Mouse (Mus musculus) gonadal fat pad, adult 2 months (tissue): ENCODE results near the gene Grin1. TPM values are rescaled to one million over a fixed set of nuclear protein-coding genes. Genes with fewer than 3 reads are reported as not detected.

Source experiments
- DNase-seq: peaks from one replicate; pipeline ENCODE4 v3.0.0-alpha.2; 2012; ENCODE audit warnings: low read depth
- polyA plus RNA-seq: library from polyadenylated mRNA; depleted of rRNA; stranded (reverse); fragments of >200 nt; gene quantifications from 2 replicates; pipeline ENCODE4 v1.2.3, GENCODE M21; 2012

Grin1 gene
- polyA plus RNA-seq, 1 experiment: 0.12 TPM

- DNase-seq: no peak
These were observed 644 bp downstream of the Grin1 start for GRCm38 (mm10) chr2:25318119-25318966.

DNA sequence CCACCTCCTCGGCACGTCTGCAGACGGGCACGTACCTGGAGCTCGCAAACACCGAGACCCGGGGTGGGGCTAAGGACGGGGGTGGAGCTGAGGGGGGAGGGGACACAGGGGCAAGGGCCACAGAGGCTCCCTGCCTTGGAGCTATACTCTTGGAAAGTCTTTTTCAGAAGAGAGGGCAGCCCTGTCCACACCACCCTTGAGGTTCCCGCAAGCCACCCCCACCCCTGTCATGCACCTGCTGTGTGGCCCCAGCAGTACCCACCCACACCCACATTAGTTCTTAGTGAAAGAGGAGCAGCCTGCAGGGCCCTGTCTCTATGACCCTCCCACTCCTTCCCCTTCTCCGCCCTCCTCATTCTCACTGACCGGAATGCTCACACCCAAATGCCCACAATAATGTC lies 7.5 kb downstream of the Grin1 start:
- no peak for DNase-seq

DNA sequence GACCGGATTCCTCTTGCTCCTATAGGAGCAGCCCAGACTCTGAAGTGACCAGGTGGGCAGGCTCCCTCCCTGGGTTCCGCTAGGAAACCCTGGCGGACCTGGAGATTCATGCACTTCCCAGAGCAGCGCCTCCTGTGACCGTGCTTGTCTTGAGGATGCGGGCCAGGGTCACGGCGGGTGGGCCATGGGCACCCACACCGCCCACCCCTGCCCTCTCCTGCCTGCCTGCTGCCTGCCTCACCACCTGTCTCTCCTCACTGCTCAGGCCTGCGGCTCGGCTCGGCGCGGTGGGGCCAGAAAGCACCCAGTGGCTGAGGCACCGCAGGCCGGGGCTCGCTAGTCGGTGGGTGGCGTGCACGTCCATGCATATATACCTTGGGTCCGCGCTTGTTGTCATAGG lies 8.0 kb downstream of the Grin1 start:
- DNase-seq: no peak

GRCm38 (mm10) chr2:25310180-25310579 lies 8.8 kb downstream of the Grin1 start:
- DNase-seq: no peak

GRCm38 (mm10) chr2:25305587-25306359 lies 13.2 kb downstream of the Grin1 start:
- DNase-seq: no peak

GRCm38 (mm10) chr2:25304657-25305541 lies 14.1 kb downstream of the Grin1 start:
- DNase-seq: no peak

DNA sequence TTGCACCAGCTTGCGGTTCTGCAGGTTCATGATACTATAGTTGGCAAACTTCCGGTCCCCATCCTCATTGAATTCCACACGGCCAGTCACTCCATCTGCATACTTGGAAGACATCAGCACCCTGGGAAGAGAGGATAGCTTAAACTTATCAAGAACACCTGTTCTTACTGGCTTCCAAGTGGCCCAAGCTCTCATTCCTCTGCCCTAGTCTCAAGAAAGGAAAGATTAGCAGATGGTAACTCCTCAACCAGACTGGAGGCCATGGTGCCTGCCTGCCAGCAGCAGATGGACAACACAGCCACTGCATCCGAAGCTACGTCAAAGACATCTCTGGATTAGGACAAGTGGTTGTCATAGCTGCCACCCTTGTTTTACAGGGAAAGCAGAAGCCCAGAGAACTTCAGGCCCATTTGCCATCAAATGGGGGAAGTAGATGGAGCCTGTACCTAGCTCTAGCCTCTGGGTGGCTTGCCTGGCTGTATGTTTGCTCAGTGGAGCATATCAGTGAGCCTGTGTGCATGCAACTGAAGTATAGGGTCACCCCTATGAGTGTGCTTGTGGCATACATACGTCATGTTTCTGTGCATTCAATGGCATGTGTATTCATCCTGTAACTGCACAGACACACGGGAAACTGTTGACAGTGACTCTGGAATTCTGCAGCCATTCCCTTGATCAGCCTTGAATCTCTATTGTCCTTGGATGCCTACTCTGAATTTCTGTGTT lies 14.9 kb downstream of the Grin1 start:
- no peak for DNase-seq

GRCm38 (mm10) chr2:25303452-25303851 lies 15.5 kb downstream of the Grin1 start:
- DNase-seq: no peak

DNA sequence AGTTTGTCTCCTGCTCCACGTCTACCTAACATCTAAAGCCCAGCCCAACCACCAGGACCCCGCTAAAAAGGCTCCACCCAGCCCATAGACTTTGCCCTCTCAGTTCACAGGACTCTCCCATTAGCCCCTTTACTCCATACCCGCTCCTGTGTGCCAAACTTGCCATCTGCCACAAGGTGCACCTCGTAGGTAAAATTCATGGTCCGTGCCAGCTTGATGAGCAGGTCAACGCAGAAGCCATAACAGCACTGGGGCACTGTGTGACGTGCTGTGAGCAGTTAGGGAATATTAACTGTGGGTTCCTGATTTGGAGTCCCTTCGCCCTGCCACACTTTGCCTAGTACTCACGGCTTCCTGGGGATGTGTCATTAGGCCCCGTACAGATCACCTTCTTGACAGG lies 20.9 kb downstream of the Grin1 start:
- no peak for DNase-seq

GRCm38 (mm10) chr2:25297093-25297492 lies 21.9 kb downstream of the Grin1 start:
- DNase-seq: no peak

DNA sequence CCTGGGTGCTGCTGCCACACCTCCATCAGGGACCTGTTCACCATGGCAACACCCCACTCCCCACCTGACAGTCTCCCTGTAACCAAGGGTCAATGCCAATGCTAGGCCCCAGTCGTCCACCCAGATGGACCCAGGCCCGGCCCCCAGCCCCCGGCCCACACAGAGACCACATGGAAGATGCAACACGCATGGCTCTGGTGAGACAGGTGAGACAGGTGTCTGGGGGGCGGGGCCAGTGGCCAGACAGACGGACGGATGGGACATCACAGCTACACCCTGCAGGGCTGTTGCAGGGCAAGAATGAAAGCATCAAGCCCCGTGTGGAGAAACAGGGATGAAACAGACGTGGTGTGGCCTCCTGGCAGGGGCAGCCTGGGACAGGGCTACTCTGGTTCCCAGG lies 25.3 kb downstream of the Grin1 start:
- no peak for DNase-seq

- no peak for DNase-seq
These were observed 26.1 kb downstream of the Grin1 start for GRCm38 (mm10) chr2:25292856-25293255.

DNA sequence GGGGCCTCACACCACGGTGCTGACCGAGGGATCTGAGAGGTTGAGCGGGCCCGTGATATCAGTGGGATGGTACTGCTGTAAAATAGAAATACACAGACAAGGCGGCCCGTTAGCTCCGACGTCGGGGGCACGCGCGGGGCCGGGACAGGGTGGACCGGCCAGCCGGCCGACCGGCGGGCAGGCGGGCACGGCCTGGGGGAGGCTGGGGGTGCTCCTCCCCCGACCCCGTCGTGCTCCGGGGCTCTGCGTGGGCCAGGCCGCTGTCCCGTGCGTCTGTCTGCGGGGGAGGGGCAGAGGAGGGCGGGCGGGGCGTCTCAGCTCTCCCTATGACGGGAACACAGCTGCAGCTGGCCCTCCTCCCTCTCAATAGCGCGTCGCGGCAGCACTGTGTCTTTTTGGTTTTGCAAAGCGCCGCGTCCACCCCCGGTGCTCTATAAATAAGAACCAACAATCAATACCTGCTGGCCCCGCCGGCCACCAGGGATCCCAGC lies 26.9 kb downstream of the Grin1 start:
- DNase-seq: no peak

- no peak for DNase-seq
These were observed 27.6 kb downstream of the Grin1 start for GRCm38 (mm10) chr2:25291184-25292053.

DNA sequence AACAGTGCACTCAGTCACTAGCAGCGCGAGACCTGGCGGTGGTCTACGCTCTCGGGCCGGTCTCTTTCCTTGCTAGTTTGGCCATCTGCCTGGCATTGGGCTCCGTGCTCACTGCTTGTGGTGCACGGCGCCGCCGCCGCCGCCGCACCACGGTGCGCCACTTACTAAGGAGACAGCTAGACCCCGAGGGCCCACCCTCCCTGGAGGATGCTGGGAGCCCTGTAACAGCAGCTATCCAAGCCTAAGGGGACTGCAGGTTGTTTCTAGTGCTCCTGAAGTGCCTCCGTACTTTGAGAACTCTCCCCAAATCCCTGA lies 28.2 kb downstream of the Grin1 start:
- no peak for DNase-seq

DNA sequence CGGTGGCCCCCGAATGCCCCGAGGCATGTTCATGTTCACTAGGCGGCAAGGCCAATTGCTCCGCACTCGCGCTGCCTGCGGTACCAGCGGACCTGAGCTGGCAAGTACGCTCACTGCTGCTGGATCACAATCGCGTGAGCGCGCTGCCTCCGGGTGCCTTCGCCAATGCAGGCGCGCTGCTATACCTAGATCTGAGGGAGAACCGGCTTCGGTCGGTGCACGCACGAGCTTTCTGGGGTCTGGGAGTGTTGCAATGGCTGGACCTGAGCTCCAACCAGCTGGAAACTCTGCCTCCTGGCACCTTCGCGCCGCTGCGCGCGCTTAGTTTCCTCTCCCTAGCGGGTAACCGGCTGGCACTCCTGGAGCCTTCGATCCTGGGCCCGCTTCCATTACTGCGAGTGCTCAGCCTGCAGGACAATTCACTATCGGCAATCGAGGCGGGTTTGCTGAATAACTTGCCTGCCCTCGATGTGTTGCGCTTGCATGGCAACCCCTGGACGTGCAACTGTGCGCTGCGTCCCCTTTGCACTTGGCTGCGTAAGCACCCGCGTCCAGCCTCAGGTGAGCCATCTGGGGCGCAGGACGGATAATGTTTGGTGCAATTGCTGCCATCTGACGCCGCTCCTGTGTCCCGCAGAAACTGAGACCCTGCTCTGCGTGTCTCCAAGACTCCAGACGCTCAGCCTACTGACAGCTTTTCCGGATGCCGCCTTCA lies 28.7 kb downstream of the Grin1 start:
- DNase-seq: no peak

- no peak for DNase-seq
These were observed 29.3 kb downstream of the Grin1 start, which contains the start of gene Lrrc26 for GRCm38 (mm10) chr2:25289651-25290050. Lrrc26 (plus strand) TSS chr2:25289915.

GRCm38 (mm10) chr2:25288734-25289345 lies 30.1 kb downstream of the Grin1 start:
- no peak for DNase-seq
